Mouse (Mus musculus) layer of hippocampus, adult 8-10 months (tissue): ENCODE measurements around the gene Gga1. TPM values are rescaled to one million over a fixed set of nuclear protein-coding genes. Genes with fewer than 3 reads are reported as not detected.
"Not testable (repeated sequence)": the region's sequence is repeated elsewhere in the genome, so short reads cannot be mapped to it uniquely, and the experiment has no call there.

ENCODE experiments used
- DNase-seq, 2 experiments: peaks; one replicate each; pipeline ENCODE4 v3.0.0; 2022; ENCODE audit warnings: low spot score in 2 of 2
- total RNA-seq, 4 experiments: library from RNA; stranded (reverse); gene quantifications; 2 replicates each; pipeline ENCODE4 v1.2.4; 2022

Gga1 gene
- total RNA-seq, 4 experiments from 2014 or later, result 59.2 to 63.9 (median 62.6) TPM

DNA sequence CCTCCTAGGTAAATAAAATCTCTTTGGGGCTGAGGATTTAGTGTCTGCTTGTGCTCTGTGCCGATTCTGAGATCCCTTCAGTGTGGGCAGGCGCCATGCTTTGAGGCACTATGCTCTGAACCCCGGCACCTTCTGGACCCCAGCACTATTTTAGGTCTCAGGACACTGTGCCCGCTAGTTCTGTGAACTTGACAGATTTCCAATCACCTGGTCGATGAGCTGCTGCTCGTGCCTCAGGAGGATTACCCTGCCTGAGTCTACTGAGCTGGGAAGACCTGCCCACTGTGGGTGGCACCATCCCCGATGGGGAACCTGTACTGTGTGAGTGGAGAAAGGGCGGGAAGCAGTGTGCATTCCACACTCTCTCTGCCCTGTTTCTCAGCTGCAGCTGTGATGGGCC is 2.0 kb upstream of the Gga1 start:
- no peak for DNase-seq

DNA sequence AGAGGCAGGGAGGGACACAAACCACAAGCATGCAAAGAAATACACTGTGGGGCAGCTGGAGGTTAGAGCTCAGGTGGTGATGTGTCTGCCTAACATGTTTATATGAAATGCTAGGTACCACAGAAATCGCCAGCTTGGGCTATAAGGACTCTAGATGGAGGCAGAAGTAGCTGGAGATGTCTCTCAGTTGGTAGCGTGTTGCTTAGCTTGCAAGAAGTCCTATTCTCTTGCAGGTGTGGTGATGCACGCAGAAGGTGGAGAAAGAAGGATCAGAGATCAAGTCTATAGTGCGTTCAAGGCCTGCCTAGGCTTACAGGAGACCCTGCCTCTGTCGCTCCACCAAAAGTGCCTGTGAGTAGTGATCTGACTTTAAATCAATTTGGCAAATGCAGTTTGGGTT is 1.5 kb upstream of the Gga1 start:
- no peak for DNase-seq

- peak; percentile 72 to 79 for DNase-seq
Observed at GRCm38 (mm10) chr15:78876258-78876696, 713 bp upstream of the Gga1 start.

DNA sequence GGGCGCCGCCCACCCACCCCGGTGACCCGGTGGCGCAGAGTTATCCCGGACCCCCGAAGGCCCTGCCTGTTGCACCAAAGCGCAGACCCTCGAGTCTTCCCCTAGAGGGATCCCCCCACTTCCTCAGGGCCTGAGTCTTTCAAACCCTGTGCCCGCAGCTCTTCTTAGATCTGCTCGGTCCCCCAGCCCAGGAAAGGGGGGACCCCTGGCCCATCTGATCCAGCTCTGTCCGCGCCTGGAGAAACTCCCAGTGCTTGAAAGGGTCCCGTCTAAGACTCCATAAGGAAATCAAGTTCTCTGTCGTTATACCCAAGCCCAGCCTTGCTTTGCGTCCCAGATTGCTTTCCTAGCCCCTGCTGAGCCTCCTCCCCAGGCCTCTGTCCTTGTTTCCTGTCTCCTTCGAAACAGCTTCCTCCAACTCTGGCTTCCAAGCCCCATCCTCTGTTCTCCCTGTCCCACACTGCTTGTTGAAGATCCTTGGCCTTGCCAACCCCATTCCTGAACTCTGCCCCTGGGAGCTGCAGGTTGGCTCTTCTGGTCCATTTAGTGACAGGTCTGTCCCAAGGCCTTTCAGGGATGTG is 910 bp downstream of the Gga1 start:
- no peak for DNase-seq

GRCm38 (mm10) chr15:78878792-78879516 is 2.0 kb downstream of the Gga1 start:
- not testable (repeated sequence) for DNase-seq

DNA sequence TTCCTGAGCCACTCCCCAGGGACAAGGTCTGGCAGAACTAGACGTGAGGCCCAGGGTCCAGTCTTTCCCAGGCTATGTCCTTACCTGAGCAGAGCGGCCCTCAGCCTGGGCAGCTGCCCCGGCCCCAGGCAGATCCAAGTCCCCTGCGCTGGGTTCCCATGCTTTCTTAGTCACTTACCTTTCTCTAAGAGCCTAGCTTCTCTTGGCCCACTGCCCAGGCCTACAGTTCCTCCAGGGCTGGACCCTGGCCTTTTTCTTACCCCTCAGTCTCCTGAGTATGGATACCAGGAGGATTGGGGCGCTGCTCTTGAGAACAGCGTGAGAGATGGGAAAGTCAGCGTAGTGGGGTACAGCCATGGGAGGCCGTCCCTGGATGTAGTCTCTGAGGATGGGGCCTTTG is 3.4 kb downstream of the Gga1 start:
- DNase-seq, result no peak

DNA sequence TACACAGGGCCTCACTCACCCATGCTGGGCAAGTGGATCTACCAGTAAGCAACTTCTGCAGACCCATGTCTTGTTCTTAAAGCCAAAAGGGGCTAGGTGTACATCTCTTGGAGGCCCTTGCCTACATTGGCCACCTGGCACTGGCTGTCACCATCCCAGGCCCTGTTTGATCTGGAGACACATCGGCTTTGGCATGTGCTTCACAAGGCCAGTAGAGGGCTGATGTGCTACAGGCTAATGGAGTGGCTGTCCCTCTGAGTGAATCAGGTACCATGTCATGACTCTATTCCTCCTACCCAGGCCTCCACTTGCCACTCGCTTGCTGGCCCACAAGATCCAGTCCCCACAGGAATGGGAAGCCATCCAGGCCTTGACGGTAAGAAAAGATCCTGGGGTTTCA is 4.8 kb downstream of the Gga1 start:
- DNase-seq, result no peak

GRCm38 (mm10) chr15:78889401-78889853 is 12.4 kb downstream of the Gga1 start:
- no peak for DNase-seq

- no peak for DNase-seq
Observed at GRCm38 (mm10) chr15:78892440-78892839, 15.4 kb downstream of the Gga1 start.

DNA sequence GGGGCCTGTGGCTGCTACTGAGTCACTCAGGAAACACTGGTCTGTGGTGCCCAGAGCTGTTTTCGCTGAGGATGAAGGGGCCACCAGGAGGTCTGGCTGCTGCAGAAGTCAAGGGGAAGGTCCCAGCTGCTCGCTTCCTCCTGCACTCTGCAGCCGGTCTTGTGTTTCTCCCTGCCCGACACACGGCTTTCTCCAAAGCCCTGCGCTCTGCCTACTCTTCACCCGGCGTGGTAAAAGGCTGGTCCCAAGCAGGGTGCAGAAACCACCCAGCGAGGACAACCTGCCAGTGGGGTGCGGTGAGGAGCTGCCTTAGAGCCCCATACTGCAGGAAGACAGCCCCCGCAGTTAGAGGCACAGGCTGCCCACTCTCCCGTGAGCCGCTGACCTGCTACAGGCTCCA is 17.7 kb downstream of the Gga1 start:
- no peak for DNase-seq

DNA sequence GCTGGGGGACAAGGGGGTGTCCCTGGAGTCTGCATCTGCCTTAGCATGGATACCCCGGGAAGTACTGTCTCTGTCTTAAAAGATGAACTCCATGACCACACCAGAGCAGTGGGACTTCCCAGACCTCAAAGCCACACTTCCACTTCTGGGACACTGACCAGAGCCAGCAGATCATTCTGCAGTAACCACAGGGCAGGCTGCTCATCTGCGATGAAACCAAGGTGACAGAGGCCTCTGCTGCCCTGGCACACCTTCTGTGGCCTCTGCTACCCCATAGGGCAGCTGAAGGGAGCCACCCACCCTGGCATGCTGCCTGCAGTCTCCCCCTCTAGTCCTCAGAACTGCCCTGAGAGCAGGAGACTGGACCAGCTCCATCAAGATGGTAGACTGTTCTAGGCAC is 18.8 kb downstream of the Gga1 start:
- no peak for DNase-seq

- no peak for DNase-seq
Observed at GRCm38 (mm10) chr15:78896149-78896548, 19.2 kb downstream of the Gga1 start.

GRCm38 (mm10) chr15:78897488-78897887 is 20.5 kb downstream of the Gga1 start:
- DNase-seq, result no peak

- DNase-seq, result no peak
Observed at GRCm38 (mm10) chr15:78898507-78899001, 21.6 kb downstream of the Gga1 start.

DNA sequence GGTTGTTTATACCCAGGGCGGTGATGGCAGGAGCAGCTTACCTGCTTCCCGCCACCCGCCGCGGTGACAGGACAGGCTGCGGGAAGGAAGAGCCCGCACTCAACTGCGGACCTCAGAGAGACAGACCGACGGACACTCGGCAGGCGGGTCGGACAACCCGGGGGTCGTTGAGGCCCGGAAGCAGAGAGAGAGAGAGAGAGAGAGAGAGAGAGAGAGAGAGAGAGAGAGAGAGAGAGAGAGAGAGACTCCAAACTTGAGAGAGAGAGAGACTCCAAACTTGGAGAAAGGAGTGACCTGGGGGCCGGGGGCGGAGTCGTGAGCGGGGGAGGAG is 22.4 kb downstream of the Gga1 start, which contains the start of gene Gm49510:
TSS of gene Gm49510 (plus strand) at position 259 of the 331 bp plus-strand sequence.
- DNase-seq, result no peak

DNA sequence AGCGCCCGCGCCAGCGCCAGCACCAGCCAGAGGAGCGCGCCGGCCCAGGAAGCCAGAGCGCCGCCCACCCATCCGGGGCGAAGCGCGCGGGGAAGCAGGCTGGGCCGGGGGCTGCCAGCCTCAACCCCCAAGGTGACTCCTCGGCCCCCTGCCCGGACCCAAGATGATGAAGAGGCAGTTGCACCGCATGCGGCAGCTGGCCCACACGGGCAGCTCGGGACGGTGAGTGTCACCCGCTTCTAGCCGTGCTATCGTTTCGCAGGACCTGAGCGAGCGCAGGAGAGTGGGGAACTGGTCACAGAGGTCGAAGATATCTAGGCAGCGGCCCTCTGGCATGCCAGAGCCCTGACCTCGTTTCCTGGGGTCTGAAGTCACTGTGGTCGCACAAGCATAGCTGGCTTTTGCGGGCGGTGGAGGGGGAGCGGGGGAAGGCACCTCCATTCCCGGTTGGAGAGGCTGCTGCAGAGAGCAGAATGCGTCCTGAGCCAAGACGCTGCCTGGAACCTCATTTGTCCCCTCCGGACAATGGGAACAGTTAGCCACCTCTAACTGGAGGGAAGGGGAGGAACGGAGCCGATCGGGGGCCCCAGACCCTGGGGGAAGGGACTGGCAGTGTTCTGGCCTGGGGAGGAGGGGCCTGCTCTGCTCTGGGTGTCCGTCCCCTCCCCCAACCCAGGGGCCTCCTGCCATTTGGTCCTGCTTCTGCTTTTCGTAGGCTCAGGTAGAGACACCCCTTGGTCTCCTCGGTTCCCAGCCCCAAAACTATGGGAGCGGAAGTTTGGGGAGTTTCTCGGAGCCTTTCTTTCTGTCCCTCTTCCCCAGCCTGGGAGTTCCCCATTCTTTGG is 23.0 kb downstream of the Gga1 start, which contains the start of gene Sh3bp1:
TSS of gene Sh3bp1 (plus strand) at position 29 of the 845 bp plus-strand sequence.
- peak in 1 of 2 experiments; percentile 36 for DNase-seq

GRCm38 (mm10) chr15:78900585-78901421 is 23.8 kb downstream of the Gga1 start:
- no peak for DNase-seq

- no peak for DNase-seq
Observed at GRCm38 (mm10) chr15:78901422-78901789, 24.4 kb downstream of the Gga1 start.

DNA sequence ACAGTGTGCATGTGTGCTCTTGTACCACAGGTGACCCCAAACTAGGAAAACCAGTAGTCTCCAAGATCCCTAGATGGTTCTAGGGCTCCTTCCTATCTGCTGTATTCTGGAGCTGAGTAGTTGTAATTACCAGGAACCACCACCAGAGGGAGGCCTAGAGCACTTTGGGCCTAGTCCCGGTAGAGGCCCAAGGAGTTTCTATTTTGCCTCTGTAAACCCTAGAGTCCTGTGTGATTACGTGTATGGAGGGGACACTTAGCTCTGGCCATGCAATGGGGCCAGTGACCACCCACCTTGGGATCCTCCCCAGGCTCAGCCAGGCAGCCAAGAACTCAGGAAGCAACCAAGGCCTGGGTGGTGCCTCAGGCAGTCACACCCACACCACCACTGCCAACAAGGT is 26.3 kb downstream of the Gga1 start:
- peak in 1 of 2 experiments; percentile 85 for DNase-seq

DNA sequence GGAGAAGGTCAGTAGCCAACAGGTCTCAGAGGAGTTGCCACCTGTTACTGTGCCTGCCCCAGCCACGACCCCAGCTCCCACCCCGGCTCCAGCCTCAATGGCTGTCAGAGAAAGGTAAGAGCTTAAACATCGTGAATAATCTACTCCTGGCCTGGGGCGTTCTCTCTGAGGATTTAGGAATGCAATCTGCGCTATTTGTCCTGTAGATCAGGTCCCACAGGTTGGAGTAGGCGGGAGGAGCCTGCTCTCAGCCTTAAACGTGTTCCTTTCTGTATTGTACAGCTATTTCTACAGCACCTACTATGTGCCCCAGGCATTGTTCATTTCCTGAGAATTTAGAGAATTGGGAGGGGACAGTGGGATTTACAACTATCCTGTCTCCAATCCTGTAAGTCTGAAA is 31.4 kb downstream of the Gga1 start:
- no peak for DNase-seq

GRCm38 (mm10) chr15:78908982-78909381 is 32.0 kb downstream of the Gga1 start:
- DNase-seq, result no peak
